Mouse (Mus musculus): ENCODE measurements around the gene Gimap1. TPM values are rescaled to one million over a fixed set of nuclear protein-coding genes. Genes with fewer than 3 reads are reported as not detected.

Gene Gimap1
- total RNA-seq (2021): 1 to 10 TPM; 2.7 to 3.5 TPM

- intact Hi-C loops (cut with DNase I): no loop called here
- DNase-seq: no peak
Observed at GRCm38 (mm10) chr6:48738961-48739779, at the start of gene Gimap1. Gene Gimap1 (plus strand): TSS chr6:48739054.

- intact Hi-C loops (cut with DNase I): no loop called here
Observed at GRCm38 (mm10) chr6:48689320-48689719, 49.5 kb upstream of the Gimap1 start.

GRCm38 (mm10) chr6:48692962-48693361, 45.9 kb upstream of the Gimap1 start:
- intact Hi-C loops (cut with DNase I): no loop called here
- no peak for DNase-seq

More at GRCm38 (mm10) chr6:48689320-48689719, 49.5 kb upstream of the Gimap1 start:
- DNase-seq: no peak

- DNase-seq: no peak
- intact Hi-C loops (cut with DNase I): no loop called here
Observed at GRCm38 (mm10) chr6:48696830-48697554, 41.9 kb upstream of the Gimap1 start.

GRCm38 (mm10) chr6:48697555-48697930, 41.3 kb upstream of the Gimap1 start:
- intact Hi-C loops (cut with DNase I): no loop called here
- DNase-seq: no peak

GRCm38 (mm10) chr6:48698066-48698856, 40.6 kb upstream of the Gimap1 start:
- DNase-seq: no peak
- intact Hi-C loops (cut with DNase I): no loop called here

GRCm38 (mm10) chr6:48698888-48699287, 40.0 kb upstream of the Gimap1 start:
- intact Hi-C loops (cut with DNase I): no loop called here
- DNase-seq: no peak

GRCm38 (mm10) chr6:48700251-48701075, 38.4 kb upstream of the Gimap1 start:
- intact Hi-C loops (cut with DNase I): no loop called here
- no peak for DNase-seq

GRCm38 (mm10) chr6:48702146-48702545, 36.7 kb upstream of the Gimap1 start:
- intact Hi-C loops (cut with DNase I): no loop called here
- no peak for DNase-seq

- intact Hi-C loops (cut with DNase I): no loop called here
Observed at GRCm38 (mm10) chr6:48702601-48703000, 36.3 kb upstream of the Gimap1 start.

GRCm38 (mm10) chr6:48704146-48704545, 34.7 kb upstream of the Gimap1 start:
- DNase-seq: no peak
- intact Hi-C loops (cut with DNase I): no loop called here

More at GRCm38 (mm10) chr6:48702601-48703000, 36.3 kb upstream of the Gimap1 start:
- DNase-seq: no peak

GRCm38 (mm10) chr6:48706130-48706529, 32.7 kb upstream of the Gimap1 start:
- DNase-seq: no peak
- intact Hi-C loops (cut with DNase I): no loop called here

GRCm38 (mm10) chr6:48718455-48718854, 20.4 kb upstream of the Gimap1 start, which contains the start of the genes Gm28053 and Gimap7:
Gene Gm28053 (plus strand): TSS chr6:48718607.
Gene Gimap7 (plus strand): TSS chr6:48718621.
- intact Hi-C loops (cut with DNase I): no loop called here
- no peak for DNase-seq

GRCm38 (mm10) chr6:48720326-48720725, 18.5 kb upstream of the Gimap1 start:
- no peak for DNase-seq
- intact Hi-C loops (cut with DNase I): no loop called here

GRCm38 (mm10) chr6:48723468-48723867, 15.4 kb upstream of the Gimap1 start:
- intact Hi-C loops (cut with DNase I): no loop called here
- DNase-seq: no peak

GRCm38 (mm10) chr6:48725476-48725875, 13.4 kb upstream of the Gimap1 start:
- intact Hi-C loops (cut with DNase I): no loop called here
- no peak for DNase-seq

GRCm38 (mm10) chr6:48727761-48728160, 11.1 kb upstream of the Gimap1 start:
- intact Hi-C loops (cut with DNase I): no loop called here
- DNase-seq: no peak

GRCm38 (mm10) chr6:48732864-48733304, 6.0 kb upstream of the Gimap1 start:
- no peak for DNase-seq
- intact Hi-C loops (cut with DNase I): no loop called here

- intact Hi-C loops (cut with DNase I): no loop called here
- no peak for DNase-seq
Observed at GRCm38 (mm10) chr6:48733660-48734059, 5.2 kb upstream of the Gimap1 start.

GRCm38 (mm10) chr6:48737053-48737452, 1.8 kb upstream of the Gimap1 start:
- intact Hi-C loops (cut with DNase I): no loop called here
- DNase-seq: no peak

Data from left cerebral cortex, postnatal 4 days (tissue).